Mouse (Mus musculus) ES-Bruce4 (cell line): Measurements from ENCODE around the gene Cdh13.

ENCODE experiments used
- CTCF ChIP-seq: IDR thresholded peaks from one replicate; pipeline ENCODE4 v1.8.1; 2011; ENCODE audit warnings: low read depth, low read length
- EP300 ChIP-seq: IDR thresholded peaks from 2 replicates; pipeline ENCODE4 v1.6.1; 2011; ENCODE audit warnings: low read depth, low read length; ENCODE audit not compliant: insufficient read depth
- POLR2A ChIP-seq: IDR thresholded peaks from one replicate; pipeline ENCODE4 v1.8.1; 2011; ENCODE audit warnings: low read length; ENCODE audit not compliant: insufficient read depth

- TF ChIP-seq CTCF, result no peak
- no peak for TF ChIP-seq POLR2A
- TF ChIP-seq EP300, result no peak
Measured at GRCm38 (mm10) chr8:118986796-118987195, 703.3 kb downstream of the Cdh13 start.
